Mouse (Mus musculus) cerebellum, postnatal 25 days (tissue): ENCODE data around the gene Ghsr.

ENCODE experiments used
- DNase-seq, 2 experiments: peaks; one replicate each; pipeline ENCODE4 v3.0.0; 2021; ENCODE audit warnings: mixed read lengths in 2 of 2

Ghsr gene

GRCm38 (mm10) chr3:27411286-27411685, 40.1 kb downstream of the Ghsr start:
- no peak for DNase-seq

GRCm38 (mm10) chr3:27413566-27413965, 42.4 kb downstream of the Ghsr start:
- no peak for DNase-seq

- DNase-seq = no peak
Measured at GRCm38 (mm10) chr3:27416786-27417185, 45.6 kb downstream of the Ghsr start.

DNA sequence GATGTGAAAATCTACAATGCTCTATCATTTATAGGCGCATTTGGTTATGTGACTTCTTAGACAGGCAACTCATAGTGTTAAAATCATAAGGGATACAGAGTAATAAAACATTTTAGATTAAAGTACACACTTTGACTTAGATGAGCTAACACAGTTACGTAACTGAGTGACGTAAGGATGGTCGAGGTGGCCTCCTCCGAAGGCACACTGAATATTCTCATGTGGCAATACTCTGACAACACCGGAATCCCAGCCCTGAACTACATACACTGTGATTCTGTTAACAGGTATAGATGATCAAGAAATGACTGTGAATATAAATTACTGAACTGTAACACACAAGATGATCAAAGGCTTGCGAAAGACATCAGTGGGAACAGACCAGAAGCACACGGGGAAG, 47.5 kb downstream of the Ghsr start:
- no peak for DNase-seq

DNA sequence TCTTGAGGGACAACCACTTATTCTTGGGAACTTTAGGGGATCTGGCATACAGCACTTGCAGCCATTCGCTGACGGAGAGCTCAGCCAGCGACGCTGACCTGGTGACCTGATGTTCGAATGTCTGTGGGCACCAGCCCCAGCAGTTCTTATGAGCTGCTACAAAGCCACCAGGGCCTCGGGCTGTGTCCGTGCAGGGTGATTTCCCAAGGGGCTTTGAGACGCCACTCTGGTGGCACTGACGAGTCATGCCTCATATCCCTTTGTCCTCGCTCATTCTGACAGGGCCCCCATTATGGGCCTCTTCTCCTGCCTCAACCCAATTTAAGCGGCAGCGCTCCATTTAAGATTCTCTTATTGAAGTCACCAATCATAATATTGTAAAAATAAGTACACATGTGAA, 50.8 kb downstream of the Ghsr start:
- no peak for DNase-seq

GRCm38 (mm10) chr3:27422521-27422920, 51.4 kb downstream of the Ghsr start:
- no peak for DNase-seq

DNA sequence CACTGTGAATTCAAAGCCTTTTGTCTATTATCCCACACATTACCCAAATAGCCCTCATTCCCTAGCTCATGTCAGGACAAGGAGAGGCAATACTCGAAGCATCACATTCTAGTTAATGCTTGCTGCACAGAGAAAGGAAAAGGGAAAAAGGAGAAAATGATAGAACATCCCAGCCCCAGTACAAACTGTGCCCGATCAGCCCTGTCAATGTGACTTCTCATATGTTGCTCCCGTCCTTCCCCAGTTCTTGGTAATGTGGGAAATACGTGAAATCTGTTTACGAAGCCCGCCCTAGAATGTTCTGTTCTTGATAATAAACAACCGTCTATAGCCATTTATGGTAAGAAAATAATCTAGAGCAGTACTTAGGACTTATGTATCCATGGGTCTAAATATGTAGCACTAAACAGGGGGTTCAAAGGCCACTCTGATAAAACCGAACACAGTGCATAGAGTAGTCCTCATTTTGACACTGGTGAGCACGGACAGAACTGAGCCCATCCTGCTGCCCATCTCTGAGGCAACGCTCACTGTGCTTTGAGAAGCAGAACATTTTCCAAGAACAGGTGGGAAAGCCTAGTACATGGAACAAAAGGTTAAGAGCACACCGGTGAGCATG, 53.0 kb downstream of the Ghsr start:
- DNase-seq = no peak

GRCm38 (mm10) chr3:27427406-27427805, 56.3 kb downstream of the Ghsr start:
- DNase-seq = no peak
